Mouse (Mus musculus): ENCODE data around the gene Akap8.

The Akap8 gene

GRCm38 (mm10) chr17:32320597-32321389, at the start of gene Akap8:
Gene Akap8 (minus strand): TSS chr17:32321238.
- peak; percentile 99 for DNase-seq

- DNase-seq: no peak
Observed at GRCm38 (mm10) chr17:32368991-32369578, 48.0 kb upstream of the Akap8 start.

- DNase-seq: no peak
Observed at GRCm38 (mm10) chr17:32367706-32368105, 46.7 kb upstream of the Akap8 start.

GRCm38 (mm10) chr17:32365296-32365695, 44.3 kb upstream of the Akap8 start:
- DNase-seq: no peak

GRCm38 (mm10) chr17:32364850-32365249, 43.8 kb upstream of the Akap8 start:
- no peak for DNase-seq

- peak; percentile 93 for DNase-seq
Observed at GRCm38 (mm10) chr17:32364331-32364730, 43.3 kb upstream of the Akap8 start.

- DNase-seq: no peak
Observed at GRCm38 (mm10) chr17:32363821-32364301, 42.8 kb upstream of the Akap8 start.

- no peak for DNase-seq
Observed at GRCm38 (mm10) chr17:32362686-32363085, 41.6 kb upstream of the Akap8 start.

GRCm38 (mm10) chr17:32359928-32360327, 38.9 kb upstream of the Akap8 start:
- DNase-seq: no peak

GRCm38 (mm10) chr17:32358943-32359340, 37.9 kb upstream of the Akap8 start:
- DNase-seq: no peak

- no peak for DNase-seq
Observed at GRCm38 (mm10) chr17:32358192-32358942, 37.3 kb upstream of the Akap8 start.

- DNase-seq: no peak
Observed at GRCm38 (mm10) chr17:32356766-32357760, 36.0 kb upstream of the Akap8 start.

- no peak for DNase-seq
Observed at GRCm38 (mm10) chr17:32356281-32356680, 35.2 kb upstream of the Akap8 start.

GRCm38 (mm10) chr17:32355031-32355430, 34.0 kb upstream of the Akap8 start:
- DNase-seq: no peak

- no peak for DNase-seq
Observed at GRCm38 (mm10) chr17:32354211-32354610, 33.2 kb upstream of the Akap8 start.

- peak; percentile 29 for DNase-seq
Observed at GRCm38 (mm10) chr17:32353696-32354095, 32.7 kb upstream of the Akap8 start.

- no peak for DNase-seq
Observed at GRCm38 (mm10) chr17:32351726-32352125, 30.7 kb upstream of the Akap8 start.

GRCm38 (mm10) chr17:32351269-32351668, 30.2 kb upstream of the Akap8 start:
- no peak for DNase-seq

GRCm38 (mm10) chr17:32350382-32350983, 29.4 kb upstream of the Akap8 start, which contains the start of gene Akap8l:
Gene Akap8l (minus strand): TSS chr17:32350607.
- peak; percentile 99 for DNase-seq

GRCm38 (mm10) chr17:32349851-32350381, 28.9 kb upstream of the Akap8 start:
- DNase-seq: peak; percentile 18

GRCm38 (mm10) chr17:32349037-32349732, 28.1 kb upstream of the Akap8 start:
- peak; percentile 46 for DNase-seq

Data from lung, postnatal 10 days (tissue).